Mouse (Mus musculus) stomach, embryonic 15.5 days (tissue): Measurements from ENCODE around the gene Cacna1g. TPM values are rescaled to one million over a fixed set of nuclear protein-coding genes. Genes with fewer than 3 reads are reported as not detected.

Experiments
- ATAC-seq: fragments of 200-750 bp; cut with Nextera tagmentation; 2 replicates; pipeline ENCODE4 v1.8.0; 2017; ENCODE audit warnings: low read depth, moderate number of reproducible peaks, moderate TSS enrichment; ENCODE audit not compliant: insufficient read depth, low FRiP score
- H3K27ac ChIP-seq: fragments of 300-500 bp; sonication (generic); 2 replicates; pipeline ENCODE4 v1.5.1; 2015; ENCODE audit warnings: mild to moderate bottlenecking, inconsistent platforms
- H3K27me3 ChIP-seq: fragments of 300-500 bp; sonication (generic); replicated peaks from 2 replicates; pipeline ENCODE4 v1.6.1; 2015; ENCODE audit warnings: inconsistent platforms
- H3K36me3 ChIP-seq: fragments of 300-500 bp; sonication (generic); 2 replicates; pipeline ENCODE4 v1.6.1; 2015; ENCODE audit warnings: inconsistent platforms
- H3K4me1 ChIP-seq: fragments of 300-500 bp; sonication (generic); 2 replicates; pipeline ENCODE4 v1.6.1; 2015; ENCODE audit warnings: inconsistent platforms
- H3K4me2 ChIP-seq: fragments of 300-500 bp; sonication (generic); 2 replicates; pipeline ENCODE4 v1.6.1; 2015; ENCODE audit warnings: mild to moderate bottlenecking, inconsistent platforms
- H3K4me3 ChIP-seq: fragments of 300-500 bp; sonication (generic); replicated peaks from 2 replicates; pipeline ENCODE4 v1.5.1; 2015; ENCODE audit warnings: inconsistent platforms
- H3K9ac ChIP-seq: fragments of 300-500 bp; sonication (generic); 2 replicates; pipeline ENCODE4 v1.6.1; 2015; ENCODE audit warnings: inconsistent platforms
- H3K9me3 ChIP-seq: fragments of 300-500 bp; sonication (generic); 2 replicates; pipeline ENCODE4 v1.6.1; 2016; ENCODE audit warnings: inconsistent platforms
- WGBS: fragments of 180-500 bp; shearing (Covaris S2); methylation state at CpG from one replicate; pipeline ENCODE4 v1.1.7; 2015; 5-methylcytosine and 5-hydroxymethylcytosine counted together
- polyA plus RNA-seq: library from polyadenylated mRNA; unstranded; fragments of >200 nt; fragmentation: Nextera tagmentation; extraction: Ambion mirVana; gene quantifications from 2 replicates; pipeline ENCODE4 v1.2.1, GENCODE M21; 2015

Cacna1g gene
- polyA plus RNA-seq, 1 experiment from 2014 or later = 8.3 TPM

DNA sequence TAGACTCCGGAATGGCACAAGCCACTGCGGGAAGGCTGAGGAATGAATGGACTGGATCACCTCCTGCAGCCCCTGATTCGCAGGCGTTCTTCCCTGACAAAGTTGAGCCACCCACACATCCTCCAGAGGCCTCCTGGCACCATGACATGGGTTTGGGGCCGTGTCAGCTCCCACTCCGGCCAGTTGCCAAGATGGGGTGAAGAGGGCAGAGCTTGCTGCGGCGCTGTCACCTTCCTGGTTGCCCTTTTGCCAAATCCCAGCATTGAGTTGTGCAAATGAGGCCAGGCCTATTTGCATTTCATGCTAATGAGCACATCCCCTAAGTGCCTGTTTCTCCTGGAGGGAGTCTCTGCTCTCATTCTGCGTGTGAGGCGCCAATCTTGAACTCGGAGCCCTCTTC lies 1.7 kb upstream of the Cacna1g start:
- Histone ChIP-seq H3K4me2 (no peak overlapping the region), H3K9ac (no peak overlapping the region), H3K27me3 (peaks cover 42% of the 10 kb centered on the region), H3K36me3 (no peaks in the 10 kb centered on the region), H3K9me3 (no peaks in the 10 kb centered on the region), H3K4me3 (no peak overlapping the region), H3K4me1 (peaks cover 40% of the 10 kb centered on the region), H3K27ac (no peak overlapping the region)
- ATAC-seq = no peak
- WGBS = 25% methylated on average over 11 of the region's 11 CpGs

DNA sequence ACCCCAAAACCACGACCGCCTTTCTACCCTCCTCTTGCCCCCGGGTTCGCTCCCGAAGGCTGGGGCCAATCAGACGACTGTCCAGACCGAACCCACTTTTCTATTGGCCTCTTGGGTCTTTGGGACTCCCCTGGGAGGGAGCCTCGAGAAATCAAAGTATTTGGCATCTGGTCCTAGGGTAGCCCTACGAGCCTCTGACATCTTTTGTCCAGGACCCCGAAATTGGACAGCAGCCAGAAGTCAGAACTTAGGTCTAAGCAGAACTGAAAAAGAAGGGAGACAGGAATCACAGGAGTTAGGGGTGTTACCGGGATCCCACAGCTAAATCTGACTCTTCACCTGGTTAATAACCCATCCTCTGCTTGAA lies 529 bp upstream of the Cacna1g start:
- H3K9me3 ChIP-seq = no peaks in the 10 kb centered on the region
- H3K4me3 ChIP-seq = peak overlapping the region; percentile 58
- H3K27me3 ChIP-seq = peaks cover 42% of the 10 kb centered on the region
- peak; percentile 14; the same call in 1 of the 2 replicates for ATAC-seq
- peak overlapping the region; percentile 80 for H3K4me2 ChIP-seq
- H3K36me3 ChIP-seq = no peaks in the 10 kb centered on the region
- peak overlapping the region; percentile 92; the same call in 1 of the 2 replicates for H3K27ac ChIP-seq
- H3K9ac ChIP-seq = no peak overlapping the region
- WGBS = under 1% methylated on average over 11 of the region's 11 CpGs
- H3K4me1 ChIP-seq = peaks cover 43% of the 10 kb centered on the region

DNA sequence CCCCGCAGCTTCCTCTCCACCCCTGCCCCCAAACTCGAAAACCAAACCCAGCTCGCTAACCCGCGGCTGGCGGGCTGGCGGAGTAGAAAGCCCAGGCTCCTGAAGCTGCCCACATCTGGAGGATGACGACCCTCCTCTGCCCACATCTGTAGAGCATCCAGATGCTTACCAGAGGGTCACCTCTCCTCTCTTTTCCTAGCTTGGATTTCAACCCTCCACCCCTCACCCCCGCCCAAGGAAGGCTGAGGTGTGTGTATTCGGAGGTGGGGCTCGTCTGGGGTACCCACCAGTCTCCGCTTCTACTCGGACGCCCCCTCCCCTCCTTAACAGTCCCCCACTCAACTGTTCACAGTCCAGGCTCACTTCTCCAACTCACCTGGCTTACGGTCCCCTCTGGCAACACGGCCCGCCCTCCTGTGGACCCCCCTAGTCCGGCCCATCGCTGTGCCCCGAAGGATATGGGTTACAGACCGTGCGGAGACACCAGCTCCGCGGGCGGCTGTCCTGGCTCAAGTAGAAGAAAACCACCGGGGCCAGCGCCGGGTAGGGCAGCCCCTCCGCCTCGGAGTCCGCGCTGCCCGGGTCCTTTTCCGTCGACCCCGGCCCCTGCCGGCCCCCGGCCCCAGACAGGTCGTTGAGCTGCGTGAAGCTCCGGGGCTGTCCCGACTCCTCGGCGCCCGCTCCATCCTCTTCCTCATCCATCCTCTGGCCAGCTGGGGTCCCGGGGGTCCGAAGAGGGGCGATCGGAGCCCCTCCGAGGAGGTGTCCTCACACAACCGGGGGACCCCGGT lies 887 bp downstream of the Cacna1g start:
- under 1% methylated on average over 52 of the region's 52 CpGs for WGBS
- H3K27me3 ChIP-seq = peaks cover 42% of the 10 kb centered on the region
- H3K36me3 ChIP-seq = no peaks in the 10 kb centered on the region
- ATAC-seq = no peak
- H3K9me3 ChIP-seq = no peaks in the 10 kb centered on the region
- peaks cover 57% of the 10 kb centered on the region for H3K4me1 ChIP-seq
- H3K9ac ChIP-seq = peak overlapping the region; percentile 56
- peak overlapping the region; percentile 58 for H3K4me3 ChIP-seq
- peak overlapping the region; percentile 80 for H3K4me2 ChIP-seq
- H3K27ac ChIP-seq = peak overlapping the region; percentile 92

DNA sequence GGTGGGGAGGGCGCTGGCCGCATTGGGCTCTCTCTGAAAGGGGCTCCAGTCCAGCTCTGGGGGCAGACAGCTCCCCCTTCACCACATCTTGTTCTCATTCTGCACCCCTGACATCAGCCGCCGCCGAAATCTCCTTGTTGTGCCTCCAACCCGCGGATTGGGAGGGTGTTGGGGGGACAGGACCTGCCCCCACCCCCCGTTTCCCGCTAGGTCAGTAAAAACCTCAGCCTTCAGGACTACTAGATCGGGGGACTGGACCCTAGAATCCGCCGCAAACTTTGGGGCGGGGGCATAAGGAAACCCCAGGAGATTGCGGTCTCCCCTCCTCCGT lies 1.4 kb downstream of the Cacna1g start:
- peak overlapping the region; percentile 58 for H3K4me3 ChIP-seq
- no peaks in the 10 kb centered on the region for H3K9me3 ChIP-seq
- no peak for ATAC-seq
- peaks cover 62% of the 10 kb centered on the region for H3K4me1 ChIP-seq
- H3K9ac ChIP-seq = peak overlapping the region; percentile 56; the same call in 1 of the 2 replicates
- peak overlapping the region; percentile 92; the same call in 1 of the 2 replicates for H3K27ac ChIP-seq
- 0% methylated on average over 15 of the region's 15 CpGs for WGBS
- no peaks in the 10 kb centered on the region for H3K36me3 ChIP-seq
- H3K4me2 ChIP-seq = peak overlapping the region; percentile 80
- H3K27me3 ChIP-seq = peaks cover 40% of the 10 kb centered on the region

DNA sequence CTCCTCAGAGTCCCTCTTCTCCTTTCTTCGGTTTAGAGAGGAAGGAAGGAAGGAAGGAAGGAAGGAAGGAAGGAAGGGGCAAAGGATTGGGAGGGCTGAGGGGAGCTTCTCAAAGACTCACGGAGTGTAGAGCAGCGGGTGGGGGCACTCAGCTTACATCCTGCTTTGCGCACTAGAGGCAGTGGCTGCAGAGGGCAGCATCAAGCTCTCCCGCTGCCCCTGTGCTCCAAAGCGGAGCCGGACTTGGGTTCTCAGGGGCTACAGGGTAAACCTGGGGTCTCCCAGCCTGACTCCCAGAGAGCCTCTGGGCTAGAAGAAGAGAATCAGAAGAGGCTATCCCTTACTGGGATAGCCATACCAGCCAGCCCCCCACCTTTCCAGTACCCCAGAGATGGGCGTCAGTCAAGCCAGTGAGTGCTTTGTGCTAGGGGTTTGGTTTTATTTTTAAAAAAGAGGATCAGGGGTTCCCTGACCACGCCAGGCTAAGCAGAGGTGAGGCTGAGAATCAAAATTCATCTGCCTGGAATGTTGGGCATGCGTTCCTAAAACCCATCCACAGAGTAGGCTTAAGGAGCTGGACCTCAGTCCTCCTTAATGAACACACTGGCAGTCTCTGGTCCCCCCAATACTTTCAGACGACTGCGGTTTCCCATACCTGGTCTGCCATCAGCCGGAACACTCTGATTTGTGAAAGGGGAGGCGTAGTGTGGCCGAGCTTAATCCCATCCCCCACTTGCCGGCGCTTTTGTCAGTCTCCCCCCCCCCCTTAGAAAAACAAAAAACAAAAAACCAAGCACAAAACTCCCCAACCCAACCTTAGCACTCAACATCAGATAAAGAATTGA lies 2.0 kb downstream of the Cacna1g start:
- no peaks in the 10 kb centered on the region for H3K9me3 ChIP-seq
- H3K4me1 ChIP-seq = peaks cover 66% of the 10 kb centered on the region
- 10% methylated on average over 17 of the region's 17 CpGs for WGBS
- ATAC-seq = no peak
- H3K36me3 ChIP-seq = no peaks in the 10 kb centered on the region
- H3K27ac ChIP-seq = peak overlapping the region; percentile 6; the same call in 1 of the 2 replicates
- H3K27me3 ChIP-seq = peaks cover 40% of the 10 kb centered on the region
- H3K9ac ChIP-seq = no peak overlapping the region; the same call in 1 of the 2 replicates
- H3K4me3 ChIP-seq = peak overlapping the region; percentile 58
- peak overlapping the region; percentile 80 for H3K4me2 ChIP-seq

DNA sequence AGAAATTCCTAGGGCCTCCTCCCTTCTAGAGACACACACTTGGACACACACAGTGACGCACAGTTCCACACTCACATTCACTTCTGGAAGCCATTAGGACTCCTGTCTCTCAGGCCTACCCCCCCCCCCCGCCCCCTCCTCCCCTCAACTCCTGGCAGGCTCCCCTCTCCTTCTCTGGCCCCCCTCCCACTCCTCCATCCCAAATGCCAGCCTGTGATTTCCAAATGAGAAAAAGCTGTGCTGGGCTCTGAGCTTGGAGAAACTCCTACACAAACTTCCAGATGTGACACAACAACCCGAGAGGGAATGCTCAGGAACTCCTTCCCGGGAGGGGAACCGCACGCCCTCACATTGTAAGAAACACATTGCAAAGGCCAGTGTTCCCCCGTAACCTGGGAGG lies 3.6 kb downstream of the Cacna1g start:
- H3K4me3 ChIP-seq = no peak overlapping the region
- no peak overlapping the region for H3K9ac ChIP-seq
- H3K27me3 ChIP-seq = peaks cover 25% of the 10 kb centered on the region; the same call in 1 of the 2 replicates
- 39% methylated on average over 6 of the region's 7 CpGs for WGBS
- H3K9me3 ChIP-seq = no peaks in the 10 kb centered on the region
- ATAC-seq = no peak
- peaks cover 62% of the 10 kb centered on the region for H3K4me1 ChIP-seq
- 0 out of 2 replicates have a peak overlapping the region, but pooled peaks have one; percentile 80 for H3K4me2 ChIP-seq
- 0 out of 2 replicates have a peak overlapping the region, but pooled peaks have one; percentile 6 for H3K27ac ChIP-seq
- no peaks in the 10 kb centered on the region for H3K36me3 ChIP-seq

DNA sequence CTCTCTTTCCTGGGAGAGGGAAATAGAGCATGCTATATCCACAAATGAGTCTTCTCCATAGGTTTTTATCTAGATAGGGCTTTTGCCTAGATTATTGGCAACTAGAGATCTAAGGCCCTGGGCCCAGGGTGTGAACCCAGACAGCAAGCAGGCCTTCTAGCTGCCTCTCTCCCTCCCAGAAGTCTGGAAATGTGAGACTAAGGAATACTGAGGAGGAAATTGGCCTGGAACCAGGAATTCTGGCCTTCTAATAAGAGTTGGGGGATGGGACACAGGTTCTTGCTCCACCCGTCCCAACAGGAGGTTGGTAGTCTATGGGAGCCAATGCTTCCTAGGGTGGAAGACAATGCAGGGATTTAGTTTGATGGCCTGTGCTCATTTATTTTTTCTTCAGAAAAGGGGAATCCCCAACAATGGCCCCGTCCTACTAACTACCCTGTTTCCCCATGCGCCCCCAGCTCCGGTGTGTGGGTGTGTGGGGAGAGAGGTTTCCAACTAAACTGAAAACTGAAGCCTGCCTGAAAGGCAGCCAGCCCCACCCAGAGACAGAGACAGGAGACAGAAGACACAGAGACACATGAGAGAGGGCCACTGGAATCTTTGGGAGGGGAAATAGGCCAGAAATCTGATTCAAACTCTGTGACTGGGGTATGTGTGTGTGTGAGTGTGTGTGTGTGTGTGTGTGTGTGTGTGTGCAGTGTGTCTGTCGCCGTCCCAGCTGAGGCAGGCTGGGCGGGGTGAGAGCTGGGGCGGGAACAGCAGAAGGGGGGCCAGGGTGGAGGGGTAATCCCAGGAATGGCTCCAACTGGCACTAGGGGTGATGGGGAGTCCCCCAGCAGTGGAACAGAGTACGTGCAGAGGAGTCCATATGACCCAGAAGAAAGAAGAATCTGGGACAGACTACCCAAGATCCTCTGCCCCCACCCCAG lies 4.6 kb downstream of the Cacna1g start:
- WGBS = 28% methylated on average over 9 of the region's 9 CpGs
- Histone ChIP-seq H3K36me3 (no peaks in the 10 kb centered on the region), H3K4me3 (no peak overlapping the region), H3K9me3 (no peaks in the 10 kb centered on the region), H3K9ac (no peak overlapping the region), H3K27ac (peak overlapping the region; percentile 66), H3K27me3 (peaks cover 17% of the 10 kb centered on the region; the same call in 1 of the 2 replicates), H3K4me2 (peak overlapping the region; percentile 25; the same call in 1 of the 2 replicates), H3K4me1 (peaks cover 61% of the 10 kb centered on the region)
- ATAC-seq = no peak

DNA sequence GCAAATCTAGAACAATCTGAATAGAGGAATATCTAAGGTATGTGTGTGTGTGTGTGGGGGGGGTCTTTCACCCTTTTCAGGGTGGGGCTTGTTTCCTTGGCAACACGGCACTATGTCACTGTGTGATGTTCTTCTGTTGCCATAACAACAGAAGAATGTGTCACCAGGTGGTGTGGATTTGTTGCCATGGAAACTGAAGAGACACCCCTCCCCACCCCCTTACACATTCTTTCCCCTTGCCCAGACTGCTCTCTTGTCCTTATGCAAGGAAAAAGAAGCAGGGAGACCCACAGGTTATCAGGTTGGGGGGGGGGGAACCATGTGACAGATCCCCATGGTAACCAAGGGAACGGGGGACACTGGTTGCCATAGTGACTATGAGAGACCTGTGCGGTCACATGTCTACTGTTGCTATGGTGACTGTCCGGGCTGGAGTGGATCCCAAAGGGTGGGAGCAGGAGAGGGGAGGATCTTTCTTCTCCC lies 5.4 kb downstream of the Cacna1g start:
- Histone ChIP-seq H3K4me2 (no peak overlapping the region), H3K9me3 (no peaks in the 10 kb centered on the region), H3K27me3 (peaks cover 13% of the 10 kb centered on the region; the same call in 1 of the 2 replicates), H3K4me3 (no peak overlapping the region), H3K9ac (no peak overlapping the region), H3K27ac (peak overlapping the region; percentile 66), H3K36me3 (no peaks in the 10 kb centered on the region), H3K4me1 (peaks cover 57% of the 10 kb centered on the region)
- WGBS = 24% methylated on average over 4 of the region's 4 CpGs
- no peak for ATAC-seq

DNA sequence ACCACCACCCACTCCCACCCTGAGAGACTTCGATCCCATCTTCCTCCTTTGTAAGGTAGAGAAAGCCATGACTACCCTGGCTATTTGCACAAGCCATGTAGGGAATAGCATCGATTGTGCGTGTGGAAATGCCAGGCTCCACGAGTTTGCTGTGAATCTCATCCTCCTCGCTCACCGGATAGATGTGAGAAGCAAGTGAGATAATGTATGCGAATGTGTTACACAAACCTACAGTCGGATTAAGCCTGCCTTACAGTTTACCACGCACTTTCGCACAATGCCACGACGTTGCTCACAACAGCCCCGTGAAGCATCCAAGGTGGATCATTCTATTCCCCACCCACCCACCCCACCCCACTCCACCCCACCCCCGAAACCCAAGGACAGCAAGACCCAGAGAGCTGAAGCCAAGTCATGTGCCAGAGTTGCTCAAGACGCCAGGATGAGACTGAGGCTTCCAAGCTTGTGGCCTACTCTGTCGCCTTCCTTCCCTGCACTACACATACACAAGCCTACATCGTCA lies 7.6 kb downstream of the Cacna1g start:
- Histone ChIP-seq H3K9ac (no peak overlapping the region), H3K27me3 (no peaks in the 10 kb centered on the region), H3K4me2 (no peak overlapping the region), H3K4me1 (peaks cover 38% of the 10 kb centered on the region), H3K36me3 (no peaks in the 10 kb centered on the region), H3K27ac (no peak overlapping the region), H3K9me3 (no peaks in the 10 kb centered on the region), H3K4me3 (no peak overlapping the region)
- ATAC-seq = no peak
- 85% methylated on average over 17 of the region's 17 CpGs for WGBS

DNA sequence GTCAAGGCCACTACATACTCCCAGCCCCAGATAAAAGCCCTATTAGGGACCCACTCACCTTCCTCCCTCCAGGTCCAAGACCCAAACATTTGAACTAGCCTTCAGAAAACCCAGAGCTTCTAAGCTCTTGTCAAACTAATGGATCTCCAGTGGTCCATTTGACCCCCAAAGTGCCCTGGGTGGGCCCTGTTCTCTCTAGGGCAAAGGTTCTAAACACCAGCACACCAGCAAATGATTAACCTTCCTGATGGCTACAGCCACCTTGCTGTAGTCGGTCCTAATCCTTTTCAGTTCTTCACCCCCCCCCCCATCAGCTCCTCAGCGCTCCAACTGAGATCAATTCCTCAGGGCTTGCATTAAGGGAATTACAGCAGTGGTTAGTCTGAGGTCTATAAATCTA lies 9.8 kb downstream of the Cacna1g start:
- Histone ChIP-seq H3K9ac (no peak overlapping the region), H3K9me3 (no peaks in the 10 kb centered on the region), H3K4me2 (no peak overlapping the region), H3K4me1 (peaks cover 28% of the 10 kb centered on the region), H3K36me3 (no peaks in the 10 kb centered on the region), H3K27ac (no peak overlapping the region), H3K27me3 (no peaks in the 10 kb centered on the region), H3K4me3 (no peak overlapping the region)
- WGBS = 17% methylated on average over 2 of the region's 2 CpGs
- no peak for ATAC-seq

DNA sequence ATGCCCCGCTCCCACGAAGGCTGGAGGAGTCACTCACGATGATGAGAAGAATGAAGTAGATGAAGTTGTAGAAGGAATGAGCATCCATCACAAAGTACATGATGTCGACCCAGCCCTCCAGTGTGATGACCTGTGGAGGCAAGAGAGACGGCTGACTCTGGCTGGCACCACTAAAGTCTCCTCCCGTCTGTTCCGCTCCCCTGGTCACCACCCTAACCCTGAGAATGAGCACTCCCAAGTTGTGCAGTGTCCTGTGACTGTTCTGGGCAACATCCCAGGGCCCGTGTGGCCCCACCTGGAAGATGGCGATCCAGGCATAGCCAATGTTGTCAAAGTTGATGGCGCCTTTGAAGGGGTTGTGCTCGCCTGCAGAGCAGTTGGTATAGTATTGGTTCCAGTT lies 12.1 kb downstream of the Cacna1g start:
- Histone ChIP-seq H3K9ac (no peak overlapping the region), H3K27ac (no peak overlapping the region), H3K9me3 (no peaks in the 10 kb centered on the region), H3K4me2 (no peak overlapping the region), H3K36me3 (no peaks in the 10 kb centered on the region), H3K4me3 (no peak overlapping the region), H3K27me3 (no peaks in the 10 kb centered on the region), H3K4me1 (peaks cover 9% of the 10 kb centered on the region; the same call in 1 of the 2 replicates)
- ATAC-seq = no peak
- 85% methylated on average over 11 of the region's 11 CpGs for WGBS
